Mouse (Mus musculus) liver, embryonic 12.5 days (tissue): ENCODE results near the gene Msh5. TPM values are rescaled to one million over a fixed set of nuclear protein-coding genes. Genes with fewer than 3 reads are reported as not detected.

Source experiments
- ATAC-seq: fragments of 200-750 bp; cut with Nextera tagmentation; 2 replicates; pipeline ENCODE4 v1.8.0; 2017; ENCODE audit warnings: moderate number of reproducible peaks, mild to moderate bottlenecking, moderate library complexity
- H3K27ac ChIP-seq: fragments of 300-500 bp; sonication (generic); 2 replicates; pipeline ENCODE4 v1.5.1; 2016; ENCODE audit warnings: mild to moderate bottlenecking
- H3K27me3 ChIP-seq: fragments of 300-500 bp; sonication (generic); replicated peaks from 2 replicates; pipeline ENCODE4 v1.6.1; 2016; ENCODE audit warnings: mild to moderate bottlenecking, moderate library complexity
- H3K36me3 ChIP-seq: fragments of 300-500 bp; sonication (generic); 2 replicates; pipeline ENCODE4 v1.6.1; 2016; ENCODE audit warnings: mild to moderate bottlenecking, moderate library complexity
- H3K4me1 ChIP-seq: fragments of 300-500 bp; sonication (generic); 2 replicates; pipeline ENCODE4 v1.6.1; 2016
- H3K4me2 ChIP-seq: fragments of 300-500 bp; sonication (generic); 2 replicates; pipeline ENCODE4 v1.6.1; 2016; ENCODE audit warnings: mild to moderate bottlenecking, moderate library complexity
- H3K4me3 ChIP-seq: fragments of 300-500 bp; sonication (generic); 2 replicates; pipeline ENCODE4 v1.5.1; 2016; ENCODE audit warnings: mild to moderate bottlenecking, moderate library complexity
- H3K9ac ChIP-seq: fragments of 300-500 bp; sonication (generic); 2 replicates; pipeline ENCODE4 v1.6.1; 2016; ENCODE audit warnings: mild to moderate bottlenecking, moderate library complexity
- H3K9me3 ChIP-seq: fragments of 300-500 bp; sonication (generic); replicated peaks from 2 replicates; pipeline ENCODE4 v1.6.1; 2016; ENCODE audit warnings: mild to moderate bottlenecking, moderate library complexity
- whole genome bisulfite sequencing: fragments of 180-500 bp; shearing (Covaris S2); methylation state at CpG from one replicate; pipeline ENCODE4 v1.1.7; 2016; ENCODE audit not compliant: insufficient replicate concordance; 5-methylcytosine and 5-hydroxymethylcytosine counted together
- polyA plus RNA-seq: library from polyadenylated mRNA; unstranded; fragments of >200 nt; fragmentation: Nextera tagmentation; extraction: Ambion mirVana; gene quantifications from 2 replicates; pipeline ENCODE4 v1.2.1, GENCODE M21; 2016

Gene Msh5
- polyA plus RNA-seq, 1 experiment from 2014 or later = 4.0 TPM

DNA sequence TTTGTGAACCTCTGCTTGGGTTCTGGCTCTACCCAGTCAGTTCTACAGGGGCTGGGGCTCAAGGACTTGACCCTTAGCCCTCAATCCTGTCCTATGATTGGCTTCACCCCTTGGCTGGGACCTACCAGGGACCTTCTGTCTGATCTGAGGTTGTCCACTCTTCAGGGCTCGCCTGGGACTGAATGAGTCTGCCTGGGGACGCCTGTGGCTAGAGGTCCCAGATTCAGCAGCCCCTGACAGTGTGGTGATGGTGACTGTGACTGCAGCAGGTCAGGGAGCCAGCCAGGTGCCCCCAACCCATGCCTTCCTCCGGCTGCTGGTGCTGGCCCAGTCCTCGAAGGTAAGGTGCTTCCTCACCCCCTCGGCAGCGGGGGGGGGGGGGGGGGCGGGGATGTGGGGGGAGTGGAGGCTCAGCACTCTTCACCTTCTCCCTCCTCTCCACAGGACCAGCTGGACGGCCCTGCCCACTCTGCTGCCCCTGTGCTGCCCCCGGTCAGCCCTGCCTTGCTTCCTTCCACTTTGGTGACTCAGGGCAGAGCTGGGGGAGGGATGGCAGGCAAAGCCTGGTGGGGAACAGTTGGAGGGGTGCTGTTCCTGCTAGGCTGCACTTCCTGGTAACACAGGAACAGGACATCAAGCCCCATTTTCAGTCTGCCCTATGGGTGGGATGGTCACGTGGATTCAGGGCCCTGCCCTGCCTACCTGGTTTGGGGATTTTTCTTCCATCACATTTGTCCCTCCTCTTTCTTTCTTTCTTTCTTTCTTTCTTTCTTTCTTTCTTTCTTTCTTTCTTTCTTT lies 21.7 kb downstream of the Msh5 start:
- no peaks in the 10 kb centered on the region for H3K36me3 ChIP-seq
- no peak overlapping the region for H3K4me3 ChIP-seq
- no peak overlapping the region for H3K9ac ChIP-seq
- 58% methylated on average over 8 of the region's 10 CpGs for WGBS
- ATAC-seq = no peak
- peaks cover 90% of the 10 kb centered on the region for H3K4me1 ChIP-seq
- H3K27ac ChIP-seq = no peak overlapping the region
- no peaks in the 10 kb centered on the region for H3K9me3 ChIP-seq
- 0 out of 2 replicates have a peak, but pooled peaks cover 3% of the 10 kb centered on the region for H3K27me3 ChIP-seq
- no peak overlapping the region; the same call in 1 of the 2 replicates for H3K4me2 ChIP-seq

DNA sequence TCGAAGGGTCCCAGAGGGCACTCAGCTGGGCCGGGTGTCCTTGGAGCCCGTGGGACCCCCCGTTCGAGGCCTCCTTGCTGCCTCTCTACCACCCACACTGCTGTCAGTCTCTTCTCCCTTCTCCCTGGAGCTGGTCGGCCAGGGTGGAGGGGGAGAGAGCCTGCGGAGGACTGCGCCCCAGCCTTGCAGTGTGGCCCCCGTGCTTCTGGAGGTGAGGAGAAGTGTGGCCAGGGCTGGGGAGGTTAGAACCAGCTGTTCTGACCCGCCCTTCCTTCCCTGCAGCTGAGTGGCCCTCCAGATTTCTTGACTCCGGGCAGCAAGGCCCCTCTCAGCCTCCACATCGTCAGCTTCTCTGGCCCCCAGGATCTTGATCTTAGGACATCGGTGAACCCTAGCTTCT lies 22.3 kb downstream of the Msh5 start:
- Histone ChIP-seq H3K9me3 (no peaks in the 10 kb centered on the region), H3K36me3 (no peaks in the 10 kb centered on the region), H3K9ac (no peak overlapping the region), H3K27ac (peak overlapping the region; percentile 39), H3K27me3 (0 out of 2 replicates have a peak, but pooled peaks cover 3% of the 10 kb centered on the region), H3K4me1 (peaks cover 84% of the 10 kb centered on the region), H3K4me3 (no peak overlapping the region), H3K4me2 (no peak overlapping the region)
- WGBS = 52% methylated on average over 13 of the region's 13 CpGs
- no peak for ATAC-seq

GRCm38 (mm10) chr17:35023756-35024155 lies 22.8 kb downstream of the Msh5 start:
- Histone ChIP-seq H3K27me3 (0 out of 2 replicates have a peak, but pooled peaks cover 3% of the 10 kb centered on the region), H3K36me3 (no peaks in the 10 kb centered on the region), H3K4me2 (0 out of 2 replicates have a peak overlapping the region, but pooled peaks have one; percentile 4), H3K4me3 (no peak overlapping the region), H3K4me1 (peaks cover 79% of the 10 kb centered on the region), H3K9me3 (no peaks in the 10 kb centered on the region), H3K9ac (0 out of 2 replicates have a peak overlapping the region, but pooled peaks have one; percentile 13), H3K27ac (peak overlapping the region; percentile 42)
- ATAC-seq = no peak
- 19% methylated on average over 4 of the region's 4 CpGs for WGBS

DNA sequence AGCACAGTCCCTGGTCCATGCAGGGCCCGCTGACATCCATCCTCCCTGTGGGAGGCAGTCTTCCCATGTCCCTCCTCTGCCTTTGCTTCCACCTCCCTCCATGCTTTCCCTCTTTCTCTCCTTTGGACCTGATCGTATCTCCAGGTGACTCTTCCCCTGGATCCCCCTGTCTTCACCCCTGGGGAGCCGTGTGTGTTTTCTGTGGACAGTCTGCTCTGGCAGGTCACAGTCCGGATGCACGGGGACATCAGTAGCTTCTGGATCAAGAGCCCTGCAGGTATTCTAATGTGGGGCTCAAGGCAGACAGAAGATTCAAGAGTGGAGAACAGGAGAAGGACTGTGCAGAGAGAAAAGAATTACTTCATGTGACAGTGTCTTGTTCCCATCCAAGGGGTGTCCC lies 23.3 kb downstream of the Msh5 start:
- WGBS = 79% methylated on average over 5 of the region's 5 CpGs
- Histone ChIP-seq H3K9ac (0 out of 2 replicates have a peak overlapping the region, but pooled peaks have one; percentile 13), H3K4me1 (peaks cover 74% of the 10 kb centered on the region), H3K27ac (peak overlapping the region; percentile 77; the same call in 1 of the 2 replicates), H3K27me3 (0 out of 2 replicates have a peak, but pooled peaks cover 3% of the 10 kb centered on the region), H3K4me3 (no peak overlapping the region), H3K36me3 (no peaks in the 10 kb centered on the region), H3K4me2 (no peak overlapping the region), H3K9me3 (no peaks in the 10 kb centered on the region)
- no peak for ATAC-seq

GRCm38 (mm10) chr17:35022541-35023060 lies 23.9 kb downstream of the Msh5 start:
- WGBS = 60% methylated on average over 8 of the region's 8 CpGs
- Histone ChIP-seq H3K4me2 (peak overlapping the region; percentile 57; the same call in 1 of the 2 replicates), H3K4me3 (no peak overlapping the region), H3K27ac (peak overlapping the region; percentile 77), H3K27me3 (0 out of 2 replicates have a peak, but pooled peaks cover 3% of the 10 kb centered on the region), H3K36me3 (no peaks in the 10 kb centered on the region), H3K9ac (no peak overlapping the region), H3K4me1 (peaks cover 74% of the 10 kb centered on the region), H3K9me3 (no peaks in the 10 kb centered on the region)
- ATAC-seq = no peak

DNA sequence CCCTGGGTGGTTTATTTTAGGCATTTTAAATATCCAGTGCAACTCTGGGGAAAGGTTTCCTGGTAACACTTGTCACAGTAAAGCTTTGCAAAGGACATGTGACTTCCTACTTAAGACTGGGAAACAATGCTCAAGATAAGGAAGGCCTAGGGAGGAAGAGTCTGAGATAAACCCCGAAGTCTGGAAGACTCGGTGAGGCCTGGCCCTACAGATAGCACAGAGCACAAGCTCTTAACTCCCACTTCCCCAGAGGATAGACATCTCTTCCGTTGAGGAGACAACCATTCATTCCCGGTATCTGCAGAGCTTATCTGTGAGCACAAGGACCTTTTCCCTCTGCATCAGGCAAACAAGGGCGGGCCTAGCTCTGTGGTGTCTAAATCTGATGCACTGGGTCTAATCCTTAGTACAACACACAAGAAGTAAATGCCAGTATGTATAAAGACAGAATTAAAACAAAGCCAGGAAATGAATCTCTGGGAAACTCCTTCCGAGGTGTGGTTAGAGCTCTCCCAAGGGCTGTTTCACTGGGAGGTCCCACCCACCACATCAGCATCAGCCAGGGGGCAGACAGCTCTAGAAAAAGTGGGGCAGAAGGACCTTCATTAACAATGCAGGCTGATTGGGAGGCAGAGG lies 24.6 kb downstream of the Msh5 start:
- peak overlapping the region; percentile 57 for H3K4me2 ChIP-seq
- 5% methylated on average over 6 of the region's 6 CpGs for WGBS

DNA sequence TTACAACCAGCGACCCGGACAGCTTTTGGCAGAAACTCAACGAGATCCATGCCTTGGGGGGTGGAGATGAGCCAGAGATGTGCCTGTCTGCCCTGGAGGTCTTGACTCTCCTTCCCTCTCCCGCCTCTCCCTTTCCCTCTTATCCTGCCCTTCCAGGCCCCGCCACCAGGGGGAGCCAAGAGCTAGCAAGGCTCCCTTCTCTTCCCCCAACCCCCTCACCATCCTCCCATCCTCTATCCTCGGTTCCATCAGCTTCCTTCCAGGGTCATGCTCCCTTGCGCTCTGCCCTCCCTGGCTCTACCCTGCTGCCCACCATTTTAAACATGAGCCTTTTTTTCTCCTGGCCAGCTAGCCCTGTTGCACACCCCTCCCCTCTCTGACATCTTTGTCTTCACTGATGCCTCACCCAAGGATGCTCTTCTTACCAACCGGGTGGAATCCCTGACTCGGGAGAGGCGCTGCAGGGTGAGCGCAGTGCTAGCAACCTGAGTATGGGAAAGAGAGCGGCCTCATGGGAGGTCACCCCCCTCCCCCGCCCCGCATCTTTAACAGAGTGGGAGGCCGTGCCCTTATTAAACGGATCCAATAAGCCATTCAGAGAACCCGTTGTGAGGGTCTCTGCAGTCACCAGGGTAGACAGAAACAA lies 25.3 kb downstream of the Msh5 start:
- H3K27me3 ChIP-seq = 0 out of 2 replicates have a peak, but pooled peaks cover 3% of the 10 kb centered on the region
- H3K36me3 ChIP-seq = peaks cover 9% of the 10 kb centered on the region
- peak overlapping the region; percentile 57 for H3K4me2 ChIP-seq
- peaks cover 74% of the 10 kb centered on the region for H3K4me1 ChIP-seq
- H3K4me3 ChIP-seq = peak overlapping the region; percentile 18
- 3% methylated on average over 17 of the region's 17 CpGs for WGBS
- peak; percentile 13; the same call in 1 of the 2 replicates for ATAC-seq
- peak overlapping the region; percentile 47; the same call in 1 of the 2 replicates for H3K9ac ChIP-seq
- H3K9me3 ChIP-seq = no peaks in the 10 kb centered on the region
- peak overlapping the region; percentile 77 for H3K27ac ChIP-seq

More for the DNA sequence above, 24.6 kb downstream of the Msh5 start:
- H3K9me3 ChIP-seq = no peaks in the 10 kb centered on the region
- H3K27me3 ChIP-seq = 0 out of 2 replicates have a peak, but pooled peaks cover 3% of the 10 kb centered on the region
- ATAC-seq = peak; percentile 90
- H3K36me3 ChIP-seq = peaks cover 2% of the 10 kb centered on the region
- H3K4me3 ChIP-seq = no peak overlapping the region
- H3K4me1 ChIP-seq = peaks cover 70% of the 10 kb centered on the region
- H3K27ac ChIP-seq = peak overlapping the region; percentile 77
- no peak overlapping the region for H3K9ac ChIP-seq

GRCm38 (mm10) chr17:35020551-35020950 lies 26.0 kb downstream of the Msh5 start:
- no peak overlapping the region for H3K9ac ChIP-seq
- no peak overlapping the region for H3K27ac ChIP-seq
- 0 out of 2 replicates have a peak, but pooled peaks cover 3% of the 10 kb centered on the region for H3K27me3 ChIP-seq
- no peak overlapping the region for H3K4me3 ChIP-seq
- peaks cover 71% of the 10 kb centered on the region for H3K4me1 ChIP-seq
- whole genome bisulfite sequencing = 74% methylated on average over 8 of the region's 8 CpGs
- no peaks in the 10 kb centered on the region for H3K9me3 ChIP-seq
- no peak for ATAC-seq
- H3K4me2 ChIP-seq = no peak overlapping the region
- H3K36me3 ChIP-seq = peaks cover 16% of the 10 kb centered on the region

- ATAC-seq = no peak
- Histone ChIP-seq H3K4me3 (no peak overlapping the region), H3K4me2 (no peak overlapping the region), H3K36me3 (peaks cover 23% of the 10 kb centered on the region), H3K9ac (no peak overlapping the region), H3K27ac (no peak overlapping the region), H3K9me3 (no peaks in the 10 kb centered on the region), H3K4me1 (peaks cover 65% of the 10 kb centered on the region), H3K27me3 (0 out of 2 replicates have a peak, but pooled peaks cover 3% of the 10 kb centered on the region)
- WGBS = 81% methylated on average over 11 of the region's 11 CpGs
These were observed 26.7 kb downstream of the Msh5 start for GRCm38 (mm10) chr17:35019894-35020293.

DNA sequence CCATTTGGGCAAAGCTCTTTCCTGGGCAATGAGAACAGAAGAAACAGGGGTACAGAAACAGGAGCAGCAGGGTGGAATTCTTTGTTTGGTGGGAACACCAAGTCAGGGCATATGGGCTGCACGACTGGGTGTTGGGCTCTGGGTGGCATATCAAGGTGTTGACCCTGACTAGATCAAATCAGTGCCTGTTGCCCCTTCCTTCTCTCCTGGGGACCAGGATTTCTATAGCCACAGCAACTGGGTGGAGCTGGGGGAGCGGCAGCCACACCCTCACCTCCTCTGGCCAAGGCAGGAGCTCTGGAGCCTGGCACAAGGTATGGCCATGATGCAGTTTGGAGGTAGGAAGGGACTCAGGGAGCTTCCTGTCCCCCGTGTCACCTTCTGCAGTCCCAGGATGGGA lies 28.4 kb downstream of the Msh5 start:
- H3K27me3 ChIP-seq = no peaks in the 10 kb centered on the region

GRCm38 (mm10) chr17:35017706-35018030 lies 28.9 kb downstream of the Msh5 start:
- no peaks in the 10 kb centered on the region for H3K9me3 ChIP-seq
- no peak overlapping the region for H3K4me2 ChIP-seq
- H3K4me1 ChIP-seq = peaks cover 43% of the 10 kb centered on the region
- H3K36me3 ChIP-seq = peaks cover 45% of the 10 kb centered on the region
- no peak overlapping the region for H3K4me3 ChIP-seq
- no peak for ATAC-seq
- H3K9ac ChIP-seq = no peak overlapping the region
- 68% methylated on average over 14 of the region's 14 CpGs for WGBS
- H3K27ac ChIP-seq = no peak overlapping the region
- H3K27me3 ChIP-seq = no peaks in the 10 kb centered on the region

More for the DNA sequence above, 28.4 kb downstream of the Msh5 start:
- no peak for ATAC-seq
- WGBS = 56% methylated on average over 3 of the region's 3 CpGs
- Histone ChIP-seq H3K4me3 (no peak overlapping the region), H3K4me1 (peaks cover 48% of the 10 kb centered on the region), H3K4me2 (no peak overlapping the region), H3K27ac (no peak overlapping the region), H3K36me3 (peaks cover 40% of the 10 kb centered on the region), H3K9ac (no peak overlapping the region), H3K9me3 (no peaks in the 10 kb centered on the region)
